Mouse (Mus musculus) CH12.LX (cell line): ENCODE results near the gene Hmox1. TPM values are rescaled to one million over a fixed set of nuclear protein-coding genes. Genes with fewer than 3 reads are reported as not detected.

Source experiments
- DNase-seq: peaks from one replicate; pipeline ENCODE4 v3.0.0-alpha.2; 2013; ENCODE audit errors: extremely low read depth
- H3K27ac ChIP-seq: 2 replicates; pipeline ENCODE4 v1.5.1; 2012; ENCODE audit warnings: low read depth, mild to moderate bottlenecking, control low read depth, moderate library complexity; ENCODE audit not compliant: insufficient read depth
- H3K27me3 ChIP-seq: replicated peaks from 2 replicates; pipeline ENCODE3; 2012; ENCODE audit warnings: inconsistent platforms
- H3K36me3 ChIP-seq, 2 experiments: replicated peaks in 1 of 2; 2 replicates each; pipeline versions ENCODE3 to v1.6.1; 2012; ENCODE audit warnings: inconsistent platforms in 1 of 2, low read length in 1 of 2, mild to moderate bottlenecking in 1 of 2, mixed read lengths in 1 of 2, moderate library complexity in 1 of 2; ENCODE audit not compliant: control insufficient read depth in 1 of 2, insufficient read depth in 1 of 2
- H3K4me1 ChIP-seq, 2 experiments: 2 replicates each; pipeline ENCODE4 v1.6.1; 2012; ENCODE audit warnings: inconsistent platforms in 1 of 2, moderate library complexity in 1 of 2; ENCODE audit not compliant: insufficient read depth in 2 of 2, control insufficient read depth in 1 of 2
- H3K4me2 ChIP-seq: 2 replicates; pipeline ENCODE4 v1.6.1; 2012; ENCODE audit warnings: low read depth, mild to moderate bottlenecking, control low read depth; ENCODE audit not compliant: poor library complexity, insufficient read depth, severe bottlenecking
- H3K4me3 ChIP-seq, 3 experiments: fragments of 150-350 bp in 1 of 3; sonication (generic) in 1 of 3; replicated peaks in 1 of 3; 2 replicates each; pipeline versions ENCODE3 to v1.5.1; 2011 to 2012; ENCODE audit warnings: low read depth in 2 of 3, low read length in 2 of 3, mild to moderate bottlenecking in 2 of 3, moderate library complexity in 2 of 3, control low read depth in 1 of 3, improper control_type of control experiment in 1 of 3, inconsistent platforms in 1 of 3, mixed read lengths in 1 of 3; ENCODE audit not compliant: poor library complexity in 1 of 3
- H3K79me2 ChIP-seq: replicated peaks from 2 replicates; pipeline ENCODE4 v1.6.1; 2012; ENCODE audit warnings: mild to moderate bottlenecking, moderate library complexity; ENCODE audit not compliant: control insufficient read depth, poor library complexity, insufficient read depth, severe bottlenecking; ENCODE audit errors: extremely low read depth
- H3K9ac ChIP-seq: 2 replicates; pipeline ENCODE4 v1.6.1; 2012; ENCODE audit warnings: low read depth, mild to moderate bottlenecking, control low read depth, moderate library complexity; ENCODE audit not compliant: insufficient read depth
- H3K9me3 ChIP-seq: replicated peaks from 2 replicates; pipeline ENCODE3; 2012; ENCODE audit warnings: low read length, inconsistent platforms, mixed read lengths
- BHLHE40 ChIP-seq: IDR thresholded peaks from 2 replicates; pipeline ENCODE4 v1.6.1; 2011; ENCODE audit warnings: mild to moderate bottlenecking, low read depth, low read length, improper control_type of control experiment
- E2F4 ChIP-seq: IDR thresholded peaks from 2 replicates; pipeline ENCODE4 v1.6.1; 2011; ENCODE audit warnings: low read depth, low read length, improper control_type of control experiment; ENCODE audit not compliant: insufficient replicate concordance
- ELF1 ChIP-seq: IDR thresholded peaks from 2 replicates; pipeline ENCODE4 v1.6.1; 2014; ENCODE audit warnings: low read depth, mild to moderate bottlenecking, inconsistent platforms, low read length, improper control_type of control experiment
- ETS1 ChIP-seq: conservative IDR thresholded peaks from 2 replicates; pipeline ENCODE4 v1.6.1; 2012; ENCODE audit warnings: low read depth, mild to moderate bottlenecking, inconsistent platforms, low read length, improper control_type of control experiment, moderate library complexity
- IRF4 ChIP-seq: IDR thresholded peaks from 2 replicates; pipeline ENCODE4 v1.6.1; 2014; ENCODE audit warnings: low read depth, mild to moderate bottlenecking, inconsistent platforms, low read length, improper control_type of control experiment
- JUN ChIP-seq: IDR thresholded peaks from 2 replicates; pipeline ENCODE4 v1.6.1; 2011; ENCODE audit warnings: low read depth, mild to moderate bottlenecking, low read length, improper control_type of control experiment, moderate library complexity; ENCODE audit not compliant: insufficient read depth
- JUND ChIP-seq: conservative IDR thresholded peaks from 2 replicates; pipeline ENCODE4 v1.6.1; 2011; ENCODE audit warnings: low read depth, low read length, improper control_type of control experiment
- KAT2A ChIP-seq: IDR thresholded peaks from 2 replicates; pipeline ENCODE4 v1.6.1; 2012; ENCODE audit warnings: low read length, improper control_type of control experiment, inconsistent platforms; ENCODE audit not compliant: insufficient replicate concordance
- MAX ChIP-seq: IDR thresholded peaks from 2 replicates; pipeline ENCODE4 v1.6.1; 2011; ENCODE audit warnings: low read length, improper control_type of control experiment
- MAZ ChIP-seq: IDR thresholded peaks from 2 replicates; pipeline ENCODE4 v1.6.1; 2012; ENCODE audit warnings: low read depth, mild to moderate bottlenecking, inconsistent platforms, low read length, improper control_type of control experiment, moderate library complexity
- MXI1 ChIP-seq: IDR thresholded peaks from 2 replicates; pipeline ENCODE4 v1.6.1; 2011; ENCODE audit warnings: mild to moderate bottlenecking, low read depth, low read length, improper control_type of control experiment
- MYC ChIP-seq: IDR thresholded peaks from 2 replicates; pipeline ENCODE4 v1.6.1; 2011; ENCODE audit warnings: low read depth, mild to moderate bottlenecking, improper control_type of control experiment, low read length
- NRF1 ChIP-seq: IDR thresholded peaks from 2 replicates; pipeline ENCODE4 v1.6.1; 2014; ENCODE audit warnings: low read depth, mild to moderate bottlenecking, inconsistent platforms, low read length, improper control_type of control experiment, moderate library complexity
- POLR2A ChIP-seq: IDR thresholded peaks from 2 replicates; pipeline ENCODE4 v1.6.1; 2011; ENCODE audit warnings: low read depth, mild to moderate bottlenecking, improper control_type of control experiment, low read length
- POLR2AphosphoS2 ChIP-seq: IDR thresholded peaks from 2 replicates; pipeline ENCODE4 v1.6.1; 2011; ENCODE audit warnings: low read depth, low read length, improper control_type of control experiment
- SMC3 ChIP-seq: IDR thresholded peaks from 2 replicates; pipeline ENCODE4 v1.6.1; 2011; ENCODE audit warnings: low read depth, low read length, improper control_type of control experiment
- TBP ChIP-seq: conservative IDR thresholded peaks from 2 replicates; pipeline ENCODE4 v1.6.1; 2011; ENCODE audit warnings: low read depth, low read length, improper control_type of control experiment
- TCF12 ChIP-seq: IDR thresholded peaks from 2 replicates; pipeline ENCODE4 v1.6.1; 2014; ENCODE audit warnings: low read depth, mild to moderate bottlenecking, inconsistent platforms, low read length, improper control_type of control experiment
- USF1 ChIP-seq: IDR thresholded peaks from 2 replicates; pipeline ENCODE4 v1.6.1; 2014; ENCODE audit warnings: low read depth, mild to moderate bottlenecking, inconsistent platforms, low read length, improper control_type of control experiment
- ZC3H11A ChIP-seq: IDR thresholded peaks from 2 replicates; pipeline ENCODE4 v1.6.1; 2012; ENCODE audit warnings: low read depth, mild to moderate bottlenecking, inconsistent platforms, low read length, improper control_type of control experiment
- dilution Hi-C: fragments of 300-500 bp; cut with MboI; formaldehyde crosslinking; loops from 2 replicates; pipeline ENCODE4 v1.14.3; 2020; ENCODE audit warnings: low sequenced_read_pairs; ENCODE audit not compliant: extremely low pct_unique_long_range_greater_than_20kb, extremely low pct_ligation_motif_present
- in situ Hi-C: fragments of 300-500 bp; cut with MboI; formaldehyde crosslinking; loops from 3 replicates; pipeline ENCODE4 v1.14.3; 2019; ENCODE audit warnings: low sequenced_read_pairs, low pct_ligation_motif_present, low pct_unique_long_range_greater_than_20kb, mixed read lengths
- polyA plus RNA-seq: library from polyadenylated mRNA; unstranded; fragments of >175 nt; gene quantifications from 2 replicates; pipeline ENCODE4 v1.2.1, GENCODE M21; 2012; ENCODE audit warnings: low read depth; ENCODE audit not compliant: insufficient read length
- total RNA-seq, 2 experiments: library from RNA; depleted of rRNA; stranded (reverse); fragments of 300-350 nt in 1 of 2; fragments of >200 nt in 1 of 2; gene quantifications; 2 replicates each; pipeline ENCODE4 v1.2.3; 2012 to 2014

Hmox1 gene
- total and polyA plus RNA-seq, 3 experiments: 39.7 to 92.2 (median 67.3) TPM

GRCm38 (mm10) chr8:75083846-75084245, 9.6 kb upstream of the Hmox1 start (continued):
- TF ChIP-seq JUN (no peak), KAT2A (no peak), E2F4 (no peak), NRF1 (no peak), IRF4 (peak; percentile 37; the same call in 1 of the 2 replicates), BHLHE40 (peak; percentile 38; the same call in 1 of the 2 replicates), TBP (no peak), ETS1 (peak; percentile 92), TCF12 (0 out of 2 replicates have a peak, but pooled peaks have one; percentile 33), MXI1 (peak; percentile 80; the same call in 1 of the 2 replicates)

GRCm38 (mm10) chr8:75084382-75085064, 8.9 kb upstream of the Hmox1 start:
- in situ Hi-C loops (no loop called here), dilution Hi-C loops (no loop called here)
- H3K4me2 ChIP-seq: peak overlapping the region; percentile 37; the same call in 1 of the 2 replicates
- 0 out of 2 replicates have a peak overlapping the region, but pooled peaks have one; percentile 20 for H3K9ac ChIP-seq
- DNase-seq: no peak
- no peaks in the 10 kb centered on the region for H3K36me3 ChIP-seq
- TF ChIP-seq MAZ (no peak), MAX (no peak), POLR2AphosphoS2 (no peak), NRF1 (no peak), JUN (no peak), E2F4 (no peak), ELF1 (no peak), ZC3H11A (no peak), USF1 (no peak), BHLHE40 (no peak), JUND (no peak), POLR2A (no peak), SMC3 (no peak), MYC (no peak)
- H3K4me3 ChIP-seq: no peak overlapping the region
- H3K79me2 ChIP-seq: no peaks in the 10 kb centered on the region
- H3K9me3 ChIP-seq: no peaks in the 10 kb centered on the region
- H3K27ac ChIP-seq: no peak overlapping the region
- H3K27me3 ChIP-seq: no peaks in the 10 kb centered on the region
- H3K4me1 ChIP-seq: peaks cover 29 to 60% of the 10 kb centered on the region in 2 experiments
